Mouse (Mus musculus): ENCODE data around the gene Thrb. TPM values are rescaled to one million over a fixed set of nuclear protein-coding genes. Genes with fewer than 3 reads are reported as not detected.

Thrb gene
- polyA plus RNA-seq, 1 experiment from 2014 or later: 1.7 TPM

- WGBS: 73% methylated on average over 1 of the region's 1 CpGs
- H3K9ac ChIP-seq (ENCODE audit: low read length): no peak overlapping the region
- no peaks in the 10 kb centered on the region for H3K9me3 ChIP-seq (ENCODE audit: control insufficient read depth, low read length)
- no peaks in the 10 kb centered on the region for H3K36me3 ChIP-seq (ENCODE audit: control insufficient read depth, insufficient read depth, low read length)
- H3K4me2 ChIP-seq (ENCODE audit: low read depth, low read length): no peak overlapping the region
- no peaks in the 10 kb centered on the region for H3K4me1 ChIP-seq (replicated peaks; ENCODE audit: control insufficient read depth, insufficient read depth, low read length)
- H3K27me3 ChIP-seq (ENCODE audit: control insufficient read depth, insufficient read depth, low read depth, low read length): no peaks in the 10 kb centered on the region
- H3K27ac ChIP-seq (ENCODE audit: low read length): no peak overlapping the region
- no peak overlapping the region for H3K4me3 ChIP-seq (ENCODE audit: low read length)
- ATAC-seq (ENCODE audit: low read depth): no peak
Observed at GRCm38 (mm10) chr14:17836766-17837165, 176.7 kb downstream of the Thrb start.

GRCm38 (mm10) chr14:17845003-17845697 is 185.1 kb downstream of the Thrb start:
- Histone ChIP-seq H3K9me3 (ENCODE audit: control insufficient read depth, low read length) (no peaks in the 10 kb centered on the region), H3K4me2 (ENCODE audit: low read depth, low read length) (no peak overlapping the region), H3K9ac (ENCODE audit: low read length) (no peak overlapping the region), H3K27me3 (ENCODE audit: control insufficient read depth, insufficient read depth, low read depth, low read length) (no peaks in the 10 kb centered on the region), H3K4me1 (replicated peaks; ENCODE audit: control insufficient read depth, insufficient read depth, low read length) (no peaks in the 10 kb centered on the region), H3K4me3 (ENCODE audit: low read length) (no peak overlapping the region), H3K27ac (ENCODE audit: low read length) (no peak overlapping the region), H3K36me3 (ENCODE audit: control insufficient read depth, insufficient read depth, low read length) (no peaks in the 10 kb centered on the region)
- ATAC-seq (ENCODE audit: low read depth): no peak
- 69% methylated on average over 5 of the region's 5 CpGs for WGBS

- Histone ChIP-seq H3K4me2 (ENCODE audit: low read depth, low read length) (no peak overlapping the region), H3K4me3 (ENCODE audit: low read length) (no peak overlapping the region), H3K27me3 (ENCODE audit: control insufficient read depth, insufficient read depth, low read depth, low read length) (no peaks in the 10 kb centered on the region), H3K9ac (ENCODE audit: low read length) (no peak overlapping the region), H3K9me3 (ENCODE audit: control insufficient read depth, low read length) (no peaks in the 10 kb centered on the region), H3K4me1 (replicated peaks; ENCODE audit: control insufficient read depth, insufficient read depth, low read length) (no peaks in the 10 kb centered on the region), H3K27ac (ENCODE audit: low read length) (no peak overlapping the region), H3K36me3 (ENCODE audit: control insufficient read depth, insufficient read depth, low read length) (no peaks in the 10 kb centered on the region)
- WGBS: 39% methylated on average over 6 of the region's 6 CpGs
- ATAC-seq (ENCODE audit: low read depth): no peak
Observed at GRCm38 (mm10) chr14:17845871-17846270, 185.8 kb downstream of the Thrb start.

- Histone ChIP-seq H3K27me3 (ENCODE audit: control insufficient read depth, insufficient read depth, low read depth, low read length) (no peaks in the 10 kb centered on the region), H3K9ac (ENCODE audit: low read length) (no peak overlapping the region), H3K4me3 (ENCODE audit: low read length) (no peak overlapping the region), H3K27ac (ENCODE audit: low read length) (no peak overlapping the region), H3K4me1 (replicated peaks; ENCODE audit: control insufficient read depth, insufficient read depth, low read length) (no peaks in the 10 kb centered on the region), H3K4me2 (ENCODE audit: low read depth, low read length) (no peak overlapping the region), H3K36me3 (ENCODE audit: control insufficient read depth, insufficient read depth, low read length) (no peaks in the 10 kb centered on the region), H3K9me3 (ENCODE audit: control insufficient read depth, low read length) (no peaks in the 10 kb centered on the region)
- WGBS: 44% methylated on average over 2 of the region's 2 CpGs
- ATAC-seq (ENCODE audit: low read depth): no peak
Observed at GRCm38 (mm10) chr14:17846700-17847099, 186.6 kb downstream of the Thrb start.

GRCm38 (mm10) chr14:17847211-17847610 is 187.2 kb downstream of the Thrb start:
- H3K27me3 ChIP-seq (ENCODE audit: control insufficient read depth, insufficient read depth, low read depth, low read length): no peaks in the 10 kb centered on the region
- H3K9me3 ChIP-seq (ENCODE audit: control insufficient read depth, low read length): no peaks in the 10 kb centered on the region
- H3K36me3 ChIP-seq (ENCODE audit: control insufficient read depth, insufficient read depth, low read length): no peaks in the 10 kb centered on the region
- no peak overlapping the region for H3K9ac ChIP-seq (ENCODE audit: low read length)
- H3K4me3 ChIP-seq (ENCODE audit: low read length): no peak overlapping the region
- H3K27ac ChIP-seq (ENCODE audit: low read length): no peak overlapping the region
- no peak for ATAC-seq (ENCODE audit: low read depth)
- 50% methylated on average over 8 of the region's 8 CpGs for WGBS
- H3K4me1 ChIP-seq (replicated peaks; ENCODE audit: control insufficient read depth, insufficient read depth, low read length): no peaks in the 10 kb centered on the region
- no peak overlapping the region for H3K4me2 ChIP-seq (ENCODE audit: low read depth, low read length)

GRCm38 (mm10) chr14:17850355-17850754 is 190.3 kb downstream of the Thrb start:
- ATAC-seq (ENCODE audit: low read depth): no peak
- Histone ChIP-seq H3K9ac (ENCODE audit: low read length) (no peak overlapping the region), H3K9me3 (ENCODE audit: control insufficient read depth, low read length) (no peaks in the 10 kb centered on the region), H3K27ac (ENCODE audit: low read length) (no peak overlapping the region), H3K4me2 (ENCODE audit: low read depth, low read length) (no peak overlapping the region), H3K36me3 (ENCODE audit: control insufficient read depth, insufficient read depth, low read length) (no peaks in the 10 kb centered on the region), H3K4me1 (replicated peaks; ENCODE audit: control insufficient read depth, insufficient read depth, low read length) (no peaks in the 10 kb centered on the region), H3K4me3 (ENCODE audit: low read length) (no peak overlapping the region), H3K27me3 (ENCODE audit: control insufficient read depth, insufficient read depth, low read depth, low read length) (no peaks in the 10 kb centered on the region)
- 53% methylated on average over 4 of the region's 4 CpGs for WGBS

- Histone ChIP-seq H3K4me2 (ENCODE audit: low read depth, low read length) (no peak overlapping the region), H3K27me3 (ENCODE audit: control insufficient read depth, insufficient read depth, low read depth, low read length) (no peaks in the 10 kb centered on the region), H3K4me1 (replicated peaks; ENCODE audit: control insufficient read depth, insufficient read depth, low read length) (no peaks in the 10 kb centered on the region), H3K4me3 (ENCODE audit: low read length) (no peak overlapping the region), H3K9ac (ENCODE audit: low read length) (no peak overlapping the region), H3K27ac (ENCODE audit: low read length) (no peak overlapping the region), H3K36me3 (ENCODE audit: control insufficient read depth, insufficient read depth, low read length) (no peaks in the 10 kb centered on the region), H3K9me3 (ENCODE audit: control insufficient read depth, low read length) (no peaks in the 10 kb centered on the region)
- 66% methylated on average over 2 of the region's 2 CpGs for WGBS
- no peak for ATAC-seq (ENCODE audit: low read depth)
Observed at GRCm38 (mm10) chr14:17852236-17852635, 192.2 kb downstream of the Thrb start.

GRCm38 (mm10) chr14:17859790-17860385 is 199.8 kb downstream of the Thrb start:
- no peak for ATAC-seq (ENCODE audit: low read depth)
- Histone ChIP-seq H3K4me2 (ENCODE audit: low read depth, low read length) (no peak overlapping the region), H3K9ac (ENCODE audit: low read length) (no peak overlapping the region), H3K4me1 (replicated peaks; ENCODE audit: control insufficient read depth, insufficient read depth, low read length) (no peaks in the 10 kb centered on the region), H3K27ac (ENCODE audit: low read length) (no peak overlapping the region), H3K9me3 (ENCODE audit: control insufficient read depth, low read length) (no peaks in the 10 kb centered on the region), H3K4me3 (ENCODE audit: low read length) (no peak overlapping the region), H3K36me3 (ENCODE audit: control insufficient read depth, insufficient read depth, low read length) (no peaks in the 10 kb centered on the region), H3K27me3 (ENCODE audit: control insufficient read depth, insufficient read depth, low read depth, low read length) (no peaks in the 10 kb centered on the region)
- WGBS: 40% methylated on average over 5 of the region's 5 CpGs

- Histone ChIP-seq H3K9ac (ENCODE audit: low read length) (no peak overlapping the region), H3K4me2 (ENCODE audit: low read depth, low read length) (no peak overlapping the region), H3K27me3 (ENCODE audit: control insufficient read depth, insufficient read depth, low read depth, low read length) (no peaks in the 10 kb centered on the region), H3K4me3 (ENCODE audit: low read length) (no peak overlapping the region), H3K4me1 (replicated peaks; ENCODE audit: control insufficient read depth, insufficient read depth, low read length) (no peaks in the 10 kb centered on the region), H3K36me3 (ENCODE audit: control insufficient read depth, insufficient read depth, low read length) (no peaks in the 10 kb centered on the region), H3K27ac (ENCODE audit: low read length) (no peak overlapping the region), H3K9me3 (ENCODE audit: control insufficient read depth, low read length) (no peaks in the 10 kb centered on the region)
- ATAC-seq (ENCODE audit: low read depth): no peak
- WGBS: 77% methylated on average over 3 of the region's 3 CpGs
Observed at GRCm38 (mm10) chr14:17862651-17863050, 202.6 kb downstream of the Thrb start.

Measured in lung, embryonic 16.5 days (tissue).